8 mouse cellular contexts compared by ENCODE assay signal in the genomic region with DNA sequence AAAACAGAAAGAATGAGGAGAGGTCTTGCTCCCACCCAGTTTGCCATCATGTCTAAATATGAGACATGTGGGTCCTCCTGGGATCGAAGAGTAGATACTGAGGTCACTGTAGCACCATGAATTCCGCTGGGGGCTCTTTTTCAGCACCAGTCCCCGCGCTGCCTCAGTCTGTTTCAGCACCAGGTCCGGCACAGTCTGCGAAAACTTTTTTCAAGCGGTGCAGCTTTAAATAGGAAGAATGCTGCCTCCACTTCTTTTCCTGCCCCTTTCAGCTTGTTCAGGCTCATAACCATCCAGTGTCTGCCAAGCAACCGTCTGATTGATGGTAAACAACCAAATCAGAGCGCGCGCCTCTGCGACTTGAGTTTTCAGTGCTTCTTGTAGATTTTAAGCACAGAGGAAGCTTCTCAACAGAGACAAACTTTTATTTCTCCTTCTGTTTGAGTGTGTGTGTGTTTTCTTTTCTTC. TPM values are rescaled to one million over a fixed set of nuclear protein-coding genes. Genes with fewer than 3 reads are reported as not detected.
DNase-seq lines count a peak whose midpoint lies in the region; ATAC-seq and TF ChIP-seq lines count a peak whose summit lies in the region.

A gene (minus strand): TSS at position 418 of the 468 bp plus-strand sequence.

- WGBS in intestine, embryonic 16.5 days: 17% methylated on average over 12 of the region's 12 CpGs
- 25% methylated on average over 12 of the region's 12 CpGs for WGBS in midbrain, embryonic 12.5 days
- WGBS in stomach, embryonic 15.5 days: 9% methylated on average over 12 of the region's 12 CpGs

- peak within 1 kb of the TSS; percentile 69 for H3K9ac ChIP-seq in intestine, embryonic 16.5 days (ENCODE audit: low read depth, low read length)
- H3K9ac ChIP-seq in midbrain, embryonic 12.5 days (replicated peaks): peak within 1 kb of the TSS; percentile 51
- H3K9ac ChIP-seq in stomach, embryonic 15.5 days: peak within 1 kb of the TSS; percentile 48

- TF ChIP-seq CTCF in Patski (IDR thresholded peaks at IDR 0.05): no peak

- H3K4me3 ChIP-seq in intestine, embryonic 16.5 days (ENCODE audit: low read length): peak within 1 kb of the TSS; percentile 54
- H3K4me3 ChIP-seq in midbrain, embryonic 12.5 days: peak within 1 kb of the TSS; percentile 44
- H3K4me3 ChIP-seq in stomach, embryonic 15.5 days (replicated peaks): peak within 1 kb of the TSS; percentile 46

- intact Hi-C loops in left cerebral cortex, postnatal 4 days (cut with DNase I): no loop called here

- no peaks in the 10 kb centered on the region for H3K9me3 ChIP-seq in intestine, embryonic 16.5 days (ENCODE audit: control insufficient read depth, low read length)
- H3K9me3 ChIP-seq in midbrain, embryonic 12.5 days: no peaks in the 10 kb centered on the region
- no peaks in the 10 kb centered on the region for H3K9me3 ChIP-seq in stomach, embryonic 15.5 days

- DNase-seq in Patski (ENCODE audit: low read depth, low spot score): no peak
- DNase-seq in embryo, embryonic 9.5 days (ENCODE audit: extremely low spot score): peak; percentile 50
- peak; percentile 50 to 66 for DNase-seq in gastrocnemius, postnatal 4 days (ENCODE audit: low spot score in 2 of 2)
- DNase-seq in left cerebral cortex, postnatal 4 days: peak; percentile 29

- POLR2A ChIA-PET in Patski (lab: Charles Lee): no interaction called here

- H3K27me3 ChIP-seq in Patski: no peaks in the 10 kb centered on the region
- H3K27me3 ChIP-seq in intestine, embryonic 16.5 days (replicated peaks; ENCODE audit: control insufficient read depth, insufficient read depth, low read length): no peaks in the 10 kb centered on the region
- H3K27me3 ChIP-seq in midbrain, embryonic 12.5 days: no peaks in the 10 kb centered on the region
- no peaks in the 10 kb centered on the region for H3K27me3 ChIP-seq in stomach, embryonic 15.5 days (replicated peaks)

- in situ Hi-C loops in Patski (cut with MboI; ENCODE audit: low pct_unique_long_range_greater_than_20kb): loop anchor here (10.0 kb wide), 1 partner anchor 122 kb away; no protein-coding TSS in a partner anchor

- ATAC-seq in Patski: peak; percentile 94
- peak; percentile 78 for ATAC-seq in intestine, embryonic 16.5 days
- ATAC-seq in midbrain, embryonic 12.5 days (ENCODE audit: low FRiP score, low read depth): peak; percentile 58
- peak; percentile 39; the same call in 1 of the 2 replicates for ATAC-seq in stomach, embryonic 15.5 days (ENCODE audit: insufficient read depth, low FRiP score, low read depth)
- ATAC-seq in CD4-positive, CD25-positive, alpha-beta regulatory T cell, adult 4 months: no peak

- H3K4me1 ChIP-seq in intestine, embryonic 16.5 days (ENCODE audit: control insufficient read depth, insufficient read depth, low read length): no peaks in the 10 kb centered on the region
- H3K4me1 ChIP-seq in midbrain, embryonic 12.5 days: no peaks in the 10 kb centered on the region
- H3K4me1 ChIP-seq in stomach, embryonic 15.5 days: no peaks in the 10 kb centered on the region

- peak within 1 kb of the TSS; percentile 86 for H3K27ac ChIP-seq in intestine, embryonic 16.5 days (ENCODE audit: low read length)
- H3K27ac ChIP-seq in midbrain, embryonic 12.5 days (replicated peaks): peak within 1 kb of the TSS; percentile 54
- peak within 1 kb of the TSS; percentile 94 for H3K27ac ChIP-seq in stomach, embryonic 15.5 days

- CTCF ChIA-PET in Patski (lab: Charles Lee): interaction anchor here (1.5 kb wide), 1 partner anchor 10 kb away, joined by 5 read pairs; no protein-coding TSS in a partner anchor

- peak within 1 kb of the TSS; percentile 36 for H3K4me2 ChIP-seq in intestine, embryonic 16.5 days (ENCODE audit: low read depth, low read length)
- peak within 1 kb of the TSS; percentile 49 for H3K4me2 ChIP-seq in midbrain, embryonic 12.5 days (replicated peaks)
- peak within 1 kb of the TSS; percentile 42 for H3K4me2 ChIP-seq in stomach, embryonic 15.5 days

- H3K36me3 ChIP-seq in intestine, embryonic 16.5 days (ENCODE audit: control insufficient read depth, insufficient read depth, low read length): no peaks in the 10 kb centered on the region
- no peaks in the 10 kb centered on the region for H3K36me3 ChIP-seq in midbrain, embryonic 12.5 days
- H3K36me3 ChIP-seq in stomach, embryonic 15.5 days: no peaks in the 10 kb centered on the region

RNA-seq across cellular contexts. Expression of the gene that starts here (rescaled TPM):
- polyA plus RNA-seq in Patski (2021): 39.9 TPM
- 100 to 1,000 TPM; 369 to 375 TPM for total RNA-seq in gastrocnemius, postnatal 4 days (2021)
- 52.6 and 55.1 TPM in 2 replicates for polyA plus RNA-seq in intestine, embryonic 16.5 days (2015; fragmentation: Nextera tagmentation; extraction: Ambion mirVana)
- 10 to 100 TPM; 15.6 to 16.2 TPM for total RNA-seq in left cerebral cortex, postnatal 4 days (2021)
- 48.4 and 54.8 TPM in 2 replicates for polyA plus RNA-seq in midbrain, embryonic 12.5 days (2016; fragmentation: Nextera tagmentation; extraction: Ambion mirVana)
- polyA plus RNA-seq in stomach, embryonic 15.5 days (2015; fragmentation: Nextera tagmentation; extraction: Ambion mirVana): 91.0 and 95.4 TPM in 2 replicates
- not detected for polyA plus RNA-seq in CD4-positive, CD25-positive, alpha-beta regulatory T cell, adult 4 months (2017; shearing (Covaris generic))

Comparison
In these comparisons a context has a peak if more than half of its experiments do, and no peak if none do; other contexts are left out.
1. RNA of the gene that starts here (total RNA-seq): 369 to 375 TPM in gastrocnemius, postnatal 4 days; 15.6 to 16.2 TPM in left cerebral cortex, postnatal 4 days; every median in the first group is over 10 times any median in the second.
2. RNA of the gene that starts here (polyA plus RNA-seq): 91.0 to 95.4 TPM in stomach, embryonic 15.5 days, 48.4 to 54.8 TPM in midbrain, embryonic 12.5 days, 52.6 to 55.1 TPM in intestine, embryonic 16.5 days and 39.9 TPM in Patski (single experiment); not detected in CD4-positive, CD25-positive, alpha-beta regulatory T cell, adult 4 months; every median in the first group is over 10 times any median in the second.
3. Peak in every context shown above with its lines, with median percentiles within 50 percentile points of each other: H3K27ac ChIP-seq, H3K4me2 ChIP-seq, H3K4me3 ChIP-seq and H3K9ac ChIP-seq.